Mouse (Mus musculus): Measurements from ENCODE around the gene Scn5a. TPM values are rescaled to one million over a fixed set of nuclear protein-coding genes. Genes with fewer than 3 reads are reported as not detected.

Gene Scn5a
- polyA plus RNA-seq, 1 experiment from 2014 or later = 1.4 TPM

GRCm38 (mm10) chr9:119438065-119438464, 140.8 kb downstream of the Scn5a start:
- Histone ChIP-seq H3K27me3 (replicated peaks; ENCODE audit: control insufficient read depth, insufficient read depth, low read length) (no peaks in the 10 kb centered on the region), H3K9me3 (ENCODE audit: control insufficient read depth, low read length) (no peaks in the 10 kb centered on the region), H3K4me2 (ENCODE audit: low read length) (no peak overlapping the region), H3K27ac (ENCODE audit: low read length) (no peak overlapping the region), H3K36me3 (ENCODE audit: control insufficient read depth, insufficient read depth) (peaks cover 17% of the 10 kb centered on the region), H3K9ac (replicated peaks; ENCODE audit: low read depth, low read length) (no peak overlapping the region), H3K4me3 (replicated peaks; ENCODE audit: low read length) (no peak overlapping the region), H3K4me1 (replicated peaks; ENCODE audit: control insufficient read depth, insufficient read depth, low read length) (no peaks in the 10 kb centered on the region)
- 89% methylated on average over 12 of the region's 12 CpGs for WGBS
- no peak for ATAC-seq

- H3K9me3 ChIP-seq (ENCODE audit: control insufficient read depth, low read length) = no peaks in the 10 kb centered on the region
- no peaks in the 10 kb centered on the region for H3K27me3 ChIP-seq (replicated peaks; ENCODE audit: control insufficient read depth, insufficient read depth, low read length)
- 84% methylated on average over 2 of the region's 2 CpGs for WGBS
- H3K36me3 ChIP-seq (ENCODE audit: control insufficient read depth, insufficient read depth) = peaks cover 20% of the 10 kb centered on the region
- no peak overlapping the region for H3K4me2 ChIP-seq (ENCODE audit: low read length)
- no peak overlapping the region for H3K27ac ChIP-seq (ENCODE audit: low read length)
- ATAC-seq = no peak
- no peak overlapping the region for H3K4me3 ChIP-seq (replicated peaks; ENCODE audit: low read length)
- no peak overlapping the region for H3K9ac ChIP-seq (replicated peaks; ENCODE audit: low read depth, low read length)
- H3K4me1 ChIP-seq (replicated peaks; ENCODE audit: control insufficient read depth, insufficient read depth, low read length) = no peaks in the 10 kb centered on the region
These were observed 143.0 kb downstream of the Scn5a start for GRCm38 (mm10) chr9:119435855-119436254.

Other genes with a start within 250 kb of the Scn5a start
- gene Acaa1a, start 239.3 kb downstream of the Scn5a start, polyA plus RNA-seq (2015; fragmentation: Nextera tagmentation; extraction: Ambion mirVana) = 107 and 119 TPM in 2 replicates
- gene Myd88, start 237.6 kb downstream of the Scn5a start, polyA plus RNA-seq (2015; fragmentation: Nextera tagmentation; extraction: Ambion mirVana) = 4.4 and 6.2 TPM in 2 replicates
- gene Xylb, start 221.6 kb downstream of the Scn5a start, polyA plus RNA-seq (2015; fragmentation: Nextera tagmentation; extraction: Ambion mirVana) = 3.0 and 3.8 TPM in 2 replicates
- not detected in 2 replicates for gene Slc22a14, start 213.5 kb downstream of the Scn5a start, polyA plus RNA-seq (2015; fragmentation: Nextera tagmentation; extraction: Ambion mirVana)
- gene Acvr2b, start 176.9 kb downstream of the Scn5a start, polyA plus RNA-seq (2015; fragmentation: Nextera tagmentation; extraction: Ambion mirVana) = 26.5 and 32.7 TPM in 2 replicates
- gene Exog, start 134.1 kb downstream of the Scn5a start, polyA plus RNA-seq (2015; fragmentation: Nextera tagmentation; extraction: Ambion mirVana) = 60.7 and 66.1 TPM in 2 replicates
- gene Scn10a, start 140.3 kb upstream of the Scn5a start, polyA plus RNA-seq (2015; fragmentation: Nextera tagmentation; extraction: Ambion mirVana) = 0.09 and 0.20 TPM in 2 replicates
- 0.26 and 0.27 TPM in 2 replicates for gene Scn11a, start 246.4 kb upstream of the Scn5a start, polyA plus RNA-seq (2015; fragmentation: Nextera tagmentation; extraction: Ambion mirVana)